Mouse (Mus musculus): ENCODE results near the gene A230050P20Rik. TPM values are rescaled to one million over a fixed set of nuclear protein-coding genes. Genes with fewer than 3 reads are reported as not detected.
"Not testable (repeated sequence)": the region's sequence is repeated elsewhere in the genome, so short reads cannot be mapped to it uniquely, and the experiment has no call there.

Gene A230050P20Rik
- polyA plus RNA-seq (2016; fragmentation: Nextera tagmentation; extraction: Ambion mirVana), result 0.85 and 1.4 TPM in 2 replicates

DNA sequence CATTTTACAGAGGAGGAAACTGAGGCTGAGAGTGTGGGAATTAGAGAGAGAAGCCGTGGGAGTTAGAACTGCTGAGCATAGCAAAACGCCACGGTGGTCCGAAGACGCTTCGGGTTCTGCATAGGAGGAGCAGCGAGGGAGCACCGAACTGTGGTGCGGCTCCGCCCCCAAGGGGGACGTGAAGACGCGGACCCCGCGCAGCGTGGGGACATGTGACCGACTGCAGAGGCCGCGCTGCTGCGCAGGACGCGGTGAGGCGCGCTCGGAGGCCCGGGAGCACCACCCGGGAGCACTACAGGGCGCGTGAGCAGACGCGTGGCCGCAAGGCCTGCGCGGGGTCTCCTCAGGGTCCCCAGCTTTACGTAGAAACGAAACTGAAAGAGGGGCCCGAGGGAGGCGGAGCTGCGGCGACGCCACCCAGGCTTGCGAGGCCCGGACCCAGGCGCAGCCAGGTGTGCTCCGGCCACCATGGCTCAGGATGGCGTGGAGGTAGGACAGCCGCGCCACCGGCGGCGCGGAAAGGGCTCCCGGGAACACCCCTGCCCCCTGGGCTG is at the start of gene A230050P20Rik:
Gene A230050P20Rik (plus strand): TSS at position 195 of the 554 bp plus-strand sequence.
- Histone ChIP-seq H3K27me3 (ENCODE audit: insufficient read depth, poor library complexity, severe bottlenecking) (peaks cover 53% of the 10 kb centered on the region), H3K4me3 (peak within 1 kb of the TSS; percentile 45), H3K4me1 (replicated peaks) (peaks cover 8% of the 10 kb centered on the region), H3K36me3 (no peaks in the 10 kb centered on the region), H3K27ac (no peak within 1 kb of the TSS), H3K9me3 (no peaks in the 10 kb centered on the region)
- 11% methylated on average over 53 of the region's 53 CpGs for WGBS
- DNase-seq (ENCODE audit: low spot score), result no peak

DNA sequence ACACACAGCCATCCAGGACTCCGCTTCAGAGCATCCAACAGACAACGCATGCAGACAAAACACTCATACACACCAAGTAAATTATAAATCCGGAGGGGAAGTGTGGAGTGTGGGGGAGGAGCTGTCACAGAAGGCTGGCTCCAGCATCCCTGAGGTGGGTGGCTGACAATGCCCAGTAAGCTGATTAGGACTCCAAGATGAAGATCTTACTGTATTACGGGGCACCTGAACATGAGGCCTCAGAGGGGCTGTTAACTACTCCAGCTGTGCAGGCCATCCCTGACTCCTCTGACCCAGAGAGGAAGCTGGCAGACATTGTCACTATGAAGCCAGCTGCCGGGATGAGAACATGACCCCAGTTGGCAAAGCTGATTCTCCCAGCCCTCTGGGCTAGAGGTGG is 48.4 kb upstream of the A230050P20Rik start:
- Histone ChIP-seq H3K27me3 (ENCODE audit: insufficient read depth, poor library complexity, severe bottlenecking) (0 out of 2 replicates have a peak, but pooled peaks cover 7% of the 10 kb centered on the region), H3K9me3 (peaks cover 4% of the 10 kb centered on the region; the same call in 1 of the 2 replicates), H3K36me3 (no peaks in the 10 kb centered on the region), H3K4me1 (replicated peaks) (peaks cover 2% of the 10 kb centered on the region), H3K27ac (no peak overlapping the region), H3K4me3 (no peak overlapping the region)
- 82% methylated on average over 5 of the region's 5 CpGs for WGBS
- no peak for DNase-seq (ENCODE audit: low spot score)

DNA sequence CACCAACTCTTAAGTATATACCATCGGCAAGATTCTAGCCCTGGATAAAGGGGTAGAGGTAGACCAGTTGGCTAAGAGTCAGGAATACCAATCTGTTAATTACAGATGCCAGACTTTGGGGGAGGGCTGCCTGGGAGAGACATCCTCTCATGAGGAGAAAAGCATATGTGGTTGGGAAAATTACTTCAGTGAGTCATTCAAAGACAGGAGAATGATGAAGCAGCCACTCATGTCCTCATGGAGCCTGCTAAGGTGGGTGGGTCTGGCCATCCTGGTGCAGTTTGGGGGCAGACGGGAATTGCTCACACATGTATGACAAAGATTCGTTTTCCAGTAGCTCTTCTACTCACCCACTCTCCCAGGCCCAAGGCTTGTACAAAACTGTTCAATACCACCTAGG is 45.6 kb upstream of the A230050P20Rik start:
- Histone ChIP-seq H3K27me3 (ENCODE audit: insufficient read depth, poor library complexity, severe bottlenecking) (no peaks in the 10 kb centered on the region), H3K4me1 (replicated peaks) (no peaks in the 10 kb centered on the region), H3K9me3 (peaks cover 4% of the 10 kb centered on the region; the same call in 1 of the 2 replicates), H3K36me3 (no peaks in the 10 kb centered on the region), H3K27ac (no peak overlapping the region), H3K4me3 (no peak overlapping the region)
- no peak for DNase-seq (ENCODE audit: low spot score)
- WGBS, result 84% methylated on average over 3 of the region's 3 CpGs

DNA sequence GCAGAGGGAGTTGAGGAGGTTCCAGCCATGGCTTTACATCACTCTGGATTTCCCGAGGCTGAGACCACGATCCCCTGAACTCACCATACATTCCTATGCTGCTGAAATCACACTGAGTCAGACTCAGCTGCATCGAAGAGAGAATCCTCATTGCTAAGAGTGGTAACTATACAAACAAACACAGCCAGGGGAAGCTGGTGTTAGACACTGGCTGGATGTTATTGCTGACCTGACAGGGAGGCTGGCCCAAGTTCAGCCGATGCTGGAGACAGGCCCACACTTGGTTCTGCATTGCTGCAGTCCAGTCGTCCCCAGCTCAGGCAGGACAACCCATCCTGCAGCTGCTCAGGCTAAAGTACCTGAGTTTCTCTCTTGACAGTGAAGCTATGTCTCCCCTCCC is 42.7 kb upstream of the A230050P20Rik start:
- WGBS, result 71% methylated on average over 5 of the region's 5 CpGs
- no peak for DNase-seq (ENCODE audit: low spot score)
- H3K9me3 ChIP-seq, result peaks cover 4% of the 10 kb centered on the region; the same call in 1 of the 2 replicates
- H3K27ac ChIP-seq, result no peak overlapping the region
- H3K27me3 ChIP-seq (ENCODE audit: insufficient read depth, poor library complexity, severe bottlenecking), result peaks cover 17% of the 10 kb centered on the region
- H3K4me1 ChIP-seq (replicated peaks), result peaks cover 3% of the 10 kb centered on the region; the same call in 1 of the 2 replicates
- no peak overlapping the region for H3K4me3 ChIP-seq
- no peaks in the 10 kb centered on the region for H3K36me3 ChIP-seq

DNA sequence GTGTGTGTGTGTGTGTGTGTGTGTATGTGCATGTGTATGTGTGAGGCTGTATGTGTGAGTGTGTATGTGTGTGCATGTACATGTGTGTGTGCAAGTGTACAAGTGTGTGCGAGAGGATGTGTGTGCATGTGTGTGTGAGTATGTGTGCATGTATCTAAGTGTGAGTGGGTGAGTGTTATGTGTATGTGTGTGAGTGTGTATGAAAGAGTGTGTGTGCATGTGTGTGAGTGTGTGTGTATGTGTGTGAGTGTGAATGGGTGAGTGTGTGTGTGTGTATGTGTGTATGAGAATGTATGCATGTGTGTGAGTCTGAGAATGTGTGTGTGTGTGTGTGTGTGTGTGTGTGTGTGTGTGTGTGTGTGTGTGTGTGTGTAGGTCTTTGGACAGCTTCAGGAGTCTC is 40.3 kb upstream of the A230050P20Rik start:
- no peak overlapping the region for H3K27ac ChIP-seq
- no peak for DNase-seq (ENCODE audit: low spot score)
- 84% methylated on average over 1 of the region's 1 CpGs for WGBS
- H3K9me3 ChIP-seq, result no peaks in the 10 kb centered on the region
- H3K36me3 ChIP-seq, result no peaks in the 10 kb centered on the region
- peaks cover 19% of the 10 kb centered on the region for H3K27me3 ChIP-seq (ENCODE audit: insufficient read depth, poor library complexity, severe bottlenecking)
- no peak overlapping the region for H3K4me3 ChIP-seq
- peaks cover 5% of the 10 kb centered on the region; the same call in 1 of the 2 replicates for H3K4me1 ChIP-seq (replicated peaks)

- no peaks in the 10 kb centered on the region for H3K9me3 ChIP-seq
- WGBS, result 15% methylated on average over 19 of the region's 19 CpGs
- DNase-seq (ENCODE audit: low spot score), result peak; percentile 94
- peaks cover 19% of the 10 kb centered on the region for H3K27me3 ChIP-seq (ENCODE audit: insufficient read depth, poor library complexity, severe bottlenecking)
- H3K27ac ChIP-seq, result peak overlapping the region; percentile 60; the same call in 1 of the 2 replicates
- H3K36me3 ChIP-seq, result no peaks in the 10 kb centered on the region
- peaks cover 5% of the 10 kb centered on the region; the same call in 1 of the 2 replicates for H3K4me1 ChIP-seq (replicated peaks)
- H3K4me3 ChIP-seq, result peak overlapping the region; percentile 31
These were observed 37.4 kb upstream of the A230050P20Rik start for GRCm38 (mm10) chr9:20830901-20831643.

- no peak for DNase-seq (ENCODE audit: low spot score)
- 77% methylated on average over 1 of the region's 1 CpGs for WGBS
These were observed 33.6 kb upstream of the A230050P20Rik start for GRCm38 (mm10) chr9:20834881-20835280.

DNA sequence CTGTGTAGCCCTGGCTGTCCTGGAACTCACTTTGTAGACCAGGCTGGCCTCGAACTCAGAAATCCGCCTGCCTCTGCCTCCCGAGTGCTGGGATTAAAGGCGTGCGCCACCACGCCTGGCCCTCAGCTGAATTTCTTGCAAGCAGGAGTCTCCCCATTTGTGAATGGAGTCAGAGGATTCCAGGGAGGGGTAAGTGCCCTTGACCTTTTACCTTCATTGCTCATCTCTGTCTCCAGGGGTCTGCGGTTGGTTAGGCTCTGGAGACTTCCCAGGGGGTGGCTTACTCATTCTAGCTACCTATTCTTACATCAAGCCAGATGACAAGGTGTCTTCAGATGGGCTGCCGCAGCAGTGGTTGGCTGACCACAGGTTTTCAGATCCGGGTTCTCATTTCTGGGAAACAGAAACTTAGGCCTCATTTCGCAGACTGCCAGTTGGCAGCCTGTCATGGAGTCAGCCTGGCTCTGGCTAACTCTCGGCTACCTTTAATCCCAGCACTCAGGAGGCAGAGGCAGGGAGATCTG is 32.9 kb upstream of the A230050P20Rik start:
- H3K27me3 ChIP-seq (ENCODE audit: insufficient read depth, poor library complexity, severe bottlenecking); H3K27ac ChIP-seq: not testable (repeated sequence)
- 90% methylated on average over 11 of the region's 11 CpGs for WGBS

More at GRCm38 (mm10) chr9:20834881-20835280, 33.6 kb upstream of the A230050P20Rik start:
- Histone ChIP-seq H3K27me3 (ENCODE audit: insufficient read depth, poor library complexity, severe bottlenecking) (peaks cover 11% of the 10 kb centered on the region), H3K4me1 (replicated peaks) (peaks cover 5% of the 10 kb centered on the region; the same call in 1 of the 2 replicates), H3K27ac (no peak overlapping the region), H3K36me3 (no peaks in the 10 kb centered on the region), H3K4me3 (no peak overlapping the region), H3K9me3 (no peaks in the 10 kb centered on the region)

GRCm38 (mm10) chr9:20837184-20837947 is 31.1 kb upstream of the A230050P20Rik start:
- 0 out of 2 replicates have a peak, but pooled peaks cover 2% of the 10 kb centered on the region for H3K27me3 ChIP-seq (ENCODE audit: insufficient read depth, poor library complexity, severe bottlenecking)
- no peak overlapping the region for H3K27ac ChIP-seq
- no peaks in the 10 kb centered on the region for H3K9me3 ChIP-seq
- 85% methylated on average over 9 of the region's 9 CpGs for WGBS
- DNase-seq (ENCODE audit: low spot score), result no peak
- H3K4me3 ChIP-seq, result no peak overlapping the region
- no peaks in the 10 kb centered on the region for H3K36me3 ChIP-seq
- no peaks in the 10 kb centered on the region for H3K4me1 ChIP-seq (replicated peaks)

More for the DNA sequence above, 32.9 kb upstream of the A230050P20Rik start:
- not testable (repeated sequence) for DNase-seq (ENCODE audit: low spot score); H3K9me3 ChIP-seq; H3K36me3 ChIP-seq; H3K4me1 ChIP-seq (replicated peaks); H3K4me3 ChIP-seq

- no peaks in the 10 kb centered on the region for H3K9me3 ChIP-seq
- no peaks in the 10 kb centered on the region for H3K4me1 ChIP-seq (replicated peaks)
- no peak for DNase-seq (ENCODE audit: low spot score)
- no peaks in the 10 kb centered on the region for H3K36me3 ChIP-seq
- H3K27ac ChIP-seq, result no peak overlapping the region
- no peaks in the 10 kb centered on the region for H3K27me3 ChIP-seq (ENCODE audit: insufficient read depth, poor library complexity, severe bottlenecking)
- no peak overlapping the region for H3K4me3 ChIP-seq
- 55% methylated on average over 6 of the region's 6 CpGs for WGBS
These were observed 29.5 kb upstream of the A230050P20Rik start for GRCm38 (mm10) chr9:20838931-20839330.

GRCm38 (mm10) chr9:20842211-20842610 is 26.2 kb upstream of the A230050P20Rik start:
- DNase-seq (ENCODE audit: low spot score), result no peak
- H3K4me1 ChIP-seq (replicated peaks), result no peaks in the 10 kb centered on the region
- H3K36me3 ChIP-seq, result no peaks in the 10 kb centered on the region
- WGBS, result 76% methylated on average over 4 of the region's 4 CpGs
- no peaks in the 10 kb centered on the region for H3K27me3 ChIP-seq (ENCODE audit: insufficient read depth, poor library complexity, severe bottlenecking)
- no peak overlapping the region for H3K4me3 ChIP-seq
- H3K27ac ChIP-seq, result no peak overlapping the region
- no peaks in the 10 kb centered on the region for H3K9me3 ChIP-seq

DNA sequence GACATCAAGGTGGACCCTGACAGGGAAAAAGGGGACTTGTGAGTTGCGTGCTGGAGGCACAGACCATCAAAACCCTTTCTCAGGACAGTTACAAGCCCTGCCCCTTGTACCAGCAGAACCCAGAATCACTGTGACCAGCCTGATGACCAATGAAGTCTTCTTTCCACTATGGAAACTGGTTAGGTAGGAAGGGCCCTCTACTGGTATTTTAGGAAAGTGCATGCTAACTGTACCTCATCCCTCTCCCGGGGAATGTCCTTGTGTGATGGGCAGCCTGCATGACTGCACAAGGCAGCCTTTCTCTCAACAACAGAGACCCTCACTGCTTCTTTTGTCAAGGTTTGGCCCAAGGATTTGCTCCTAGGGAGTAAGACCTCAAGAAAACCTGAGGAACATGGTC is 25.8 kb upstream of the A230050P20Rik start:
- 29% methylated on average over 2 of the region's 2 CpGs for WGBS
- Histone ChIP-seq H3K9me3 (no peaks in the 10 kb centered on the region), H3K4me3 (no peak overlapping the region), H3K27me3 (ENCODE audit: insufficient read depth, poor library complexity, severe bottlenecking) (no peaks in the 10 kb centered on the region), H3K4me1 (replicated peaks) (no peaks in the 10 kb centered on the region), H3K36me3 (no peaks in the 10 kb centered on the region), H3K27ac (no peak overlapping the region)
- DNase-seq (ENCODE audit: low spot score), result no peak
